In genomic region chr10:43002721-43003465, GRCm38 (mm10) we compare ENCODE assay signal across 8 mouse cellular contexts.
DNase-seq lines count a peak whose midpoint lies in the region; ATAC-seq and TF ChIP-seq lines count a peak whose summit lies in the region.

No protein-coding gene starts in this region.

- ATAC-seq in liver, embryonic 11.5 days (replicated peaks; ENCODE audit: low FRiP score) = no peak
- ATAC-seq in stomach, postnatal 0 days (ENCODE audit: low FRiP score, low TSS enrichment) = no peak

- H3K27ac ChIP-seq in liver, embryonic 11.5 days (ENCODE audit: low read depth, low read length) = no peak overlapping the region
- no peak overlapping the region for H3K27ac ChIP-seq in stomach, postnatal 0 days (replicated peaks)

- TF ChIP-seq CTCF in stomach, postnatal 0 days (IDR thresholded peaks at IDR 0.05; ENCODE audit: low read depth) = no peak

- no peaks in the 10 kb centered on the region for H3K4me1 ChIP-seq in liver, embryonic 11.5 days (replicated peaks; ENCODE audit: control insufficient read depth, insufficient read depth, low read length)
- H3K4me1 ChIP-seq in stomach, postnatal 0 days (replicated peaks; ENCODE audit: control insufficient read depth, insufficient read depth) = no peaks in the 10 kb centered on the region

- no peak for TF ChIP-seq EP300 in stomach, postnatal 0 days (optimal IDR thresholded peaks at IDR 0.05)

- H3K9ac ChIP-seq in liver, embryonic 11.5 days (ENCODE audit: low read depth, low read length) = no peak overlapping the region
- H3K9ac ChIP-seq in stomach, postnatal 0 days (ENCODE audit: low read length) = peak overlapping the region; percentile 47; the same call in 1 of the 2 replicates

- peak overlapping the region; percentile 72 for H3K4me2 ChIP-seq in liver, embryonic 11.5 days
- H3K4me2 ChIP-seq in stomach, postnatal 0 days (replicated peaks; ENCODE audit: low read depth) = peak overlapping the region; percentile 72

- H3K27me3 ChIP-seq in liver, embryonic 11.5 days (replicated peaks; ENCODE audit: control insufficient read depth, insufficient read depth, low read length) = peaks cover 9% of the 10 kb centered on the region; the same call in 1 of the 2 replicates
- no peaks in the 10 kb centered on the region for H3K27me3 ChIP-seq in stomach, postnatal 0 days (ENCODE audit: control insufficient read depth, insufficient read depth, low read length)

- peak; percentile 26 to 30 for DNase-seq in adrenal gland, postnatal 36 days
- DNase-seq in adrenal gland, postnatal 14 days = no peak
- peak; percentile 16 for DNase-seq in thymus, postnatal 14 days
- no peak for DNase-seq in thymus, postnatal 10 days (ENCODE audit: low spot score in 2 of 2)
- no peak for DNase-seq in liver, embryonic 11.5 days (ENCODE audit: low spot score)
- DNase-seq in stomach, postnatal 0 days (ENCODE audit: low spot score) = no peak
- no peak for DNase-seq in adrenal gland, postnatal 4 days (ENCODE audit: low spot score in 2 of 2)
- no peak for DNase-seq in cerebellum, postnatal 10 days

- H3K36me3 ChIP-seq in liver, embryonic 11.5 days (ENCODE audit: control insufficient read depth, insufficient read depth, low read length) = no peaks in the 10 kb centered on the region
- H3K36me3 ChIP-seq in stomach, postnatal 0 days (ENCODE audit: control insufficient read depth, insufficient read depth, low read length) = no peaks in the 10 kb centered on the region

- H3K4me3 ChIP-seq in liver, embryonic 11.5 days (ENCODE audit: low read depth, low read length) = peak overlapping the region; percentile 45
- peak overlapping the region; percentile 34 for H3K4me3 ChIP-seq in stomach, postnatal 0 days (ENCODE audit: low read depth, low read length)

- WGBS in liver, embryonic 11.5 days = 11% methylated on average over 25 of the region's 25 CpGs
- 10% methylated on average over 25 of the region's 25 CpGs for WGBS in stomach, postnatal 0 days

- no peaks in the 10 kb centered on the region for H3K9me3 ChIP-seq in liver, embryonic 11.5 days (ENCODE audit: control insufficient read depth, low read length)
- H3K9me3 ChIP-seq in stomach, postnatal 0 days (ENCODE audit: control insufficient read depth, low read length) = no peaks in the 10 kb centered on the region

Comparison
In these comparisons a context has a peak if more than half of its experiments do, and no peak if none do; other contexts are left out.
1. DNase-seq: peak in adrenal gland, postnatal 36 days (2 of 2) and thymus, postnatal 14 days (single experiment); none in adrenal gland, postnatal 14 days (single experiment), thymus, postnatal 10 days (0 of 2), liver, embryonic 11.5 days (single experiment), stomach, postnatal 0 days (single experiment), adrenal gland, postnatal 4 days (0 of 2) and cerebellum, postnatal 10 days (0 of 2).